Mouse (Mus musculus) liver, embryonic 11.5 days (tissue): Measurements from ENCODE around the gene Wwox. TPM values are rescaled to one million over a fixed set of nuclear protein-coding genes. Genes with fewer than 3 reads are reported as not detected.

Source experiments
- ATAC-seq: fragments of 200-750 bp; cut with Nextera tagmentation; replicated peaks from 2 replicates; pipeline ENCODE4 v1.8.0; 2017; ENCODE audit warnings: moderate number of reproducible peaks, mild to moderate bottlenecking, moderate TSS enrichment, moderate library complexity; ENCODE audit not compliant: low FRiP score
- DNase-seq: peaks from one replicate; pipeline ENCODE4 v3.0.0-alpha.2; 2017; ENCODE audit warnings: low spot score
- H3K27ac ChIP-seq: fragments of 300-500 bp; sonication (generic); 2 replicates; pipeline ENCODE4 v1.5.1; 2014; ENCODE audit warnings: mild to moderate bottlenecking, low read depth, low read length, control low read depth
- H3K27me3 ChIP-seq: fragments of 300-500 bp; sonication (generic); replicated peaks from 2 replicates; pipeline ENCODE4 v1.6.1; 2014; ENCODE audit warnings: low read length, mixed read lengths; ENCODE audit not compliant: control insufficient read depth, insufficient read depth
- H3K36me3 ChIP-seq: fragments of 300-500 bp; sonication (generic); 2 replicates; pipeline ENCODE4 v1.6.1; 2014; ENCODE audit warnings: mild to moderate bottlenecking, low read length, moderate library complexity, mixed read lengths; ENCODE audit not compliant: control insufficient read depth, insufficient read depth
- H3K4me1 ChIP-seq: fragments of 300-500 bp; sonication (generic); replicated peaks from 2 replicates; pipeline ENCODE4 v1.6.1; 2014; ENCODE audit warnings: low read length, mixed read lengths; ENCODE audit not compliant: control insufficient read depth, insufficient read depth
- H3K4me2 ChIP-seq: fragments of 300-500 bp; sonication (generic); 2 replicates; pipeline ENCODE4 v1.6.1; 2014; ENCODE audit warnings: mild to moderate bottlenecking, control low read depth, moderate library complexity
- H3K4me3 ChIP-seq: fragments of 300-500 bp; sonication (generic); 2 replicates; pipeline ENCODE4 v1.5.1; 2014; ENCODE audit warnings: low read depth, low read length, control low read depth
- H3K9ac ChIP-seq: fragments of 300-500 bp; sonication (generic); 2 replicates; pipeline ENCODE4 v1.6.1; 2014; ENCODE audit warnings: low read depth, low read length, control low read depth
- H3K9me3 ChIP-seq: fragments of 300-500 bp; sonication (generic); 2 replicates; pipeline ENCODE4 v1.6.1; 2016; ENCODE audit warnings: low read length, inconsistent platforms, mixed read lengths; ENCODE audit not compliant: control insufficient read depth
- WGBS: fragments of 180-500 bp; shearing (Covaris S2); extraction: QIAGEN DNeasy Blood & Tissue Kit; methylation state at CpG from one replicate; pipeline ENCODE4 v1.1.7; 2014; 5-methylcytosine and 5-hydroxymethylcytosine counted together
- polyA plus RNA-seq: library from polyadenylated mRNA; unstranded; fragments of >200 nt; fragmentation: Nextera tagmentation; extraction: Ambion mirVana; gene quantifications from 2 replicates; pipeline ENCODE4 v1.2.1, GENCODE M21; 2014

Wwox gene
- polyA plus RNA-seq, 1 experiment from 2014 or later = 7.3 TPM

GRCm38 (mm10) chr8:114876161-114876611 lies 436.7 kb downstream of the Wwox start:
- WGBS = 44% methylated on average over 11 of the region's 11 CpGs
- no peaks in the 10 kb centered on the region for H3K36me3 ChIP-seq
- H3K4me2 ChIP-seq = no peak overlapping the region
- no peaks in the 10 kb centered on the region for H3K27me3 ChIP-seq
- no peaks in the 10 kb centered on the region for H3K9me3 ChIP-seq
- ATAC-seq (no peak), DNase-seq (no peak)
- H3K4me1 ChIP-seq = peaks cover 50% of the 10 kb centered on the region
- no peak overlapping the region for H3K4me3 ChIP-seq
- H3K9ac ChIP-seq = no peak overlapping the region
- no peak overlapping the region; the same call in 1 of the 2 replicates for H3K27ac ChIP-seq

- no peak for ATAC-seq
- no peak overlapping the region for H3K4me3 ChIP-seq
- H3K36me3 ChIP-seq = no peaks in the 10 kb centered on the region
- no peaks in the 10 kb centered on the region for H3K27me3 ChIP-seq
- no peak overlapping the region for H3K9ac ChIP-seq
- no peaks in the 10 kb centered on the region for H3K9me3 ChIP-seq
- peak overlapping the region; percentile 2; the same call in 1 of the 2 replicates for H3K27ac ChIP-seq
- DNase-seq = no peak
- 20% methylated on average over 9 of the region's 9 CpGs for WGBS
- peaks cover 55% of the 10 kb centered on the region for H3K4me1 ChIP-seq
- peak overlapping the region; percentile 2 for H3K4me2 ChIP-seq
These were observed 437.3 kb downstream of the Wwox start for GRCm38 (mm10) chr8:114876696-114877206.

GRCm38 (mm10) chr8:114877234-114877633 lies 437.8 kb downstream of the Wwox start:
- peak overlapping the region; percentile 2 for H3K4me2 ChIP-seq
- no peak for ATAC-seq
- WGBS = 60% methylated on average over 10 of the region's 10 CpGs
- H3K27ac ChIP-seq = peak overlapping the region; percentile 2; the same call in 1 of the 2 replicates
- no peak for DNase-seq
- H3K27me3 ChIP-seq = no peaks in the 10 kb centered on the region
- no peak overlapping the region for H3K9ac ChIP-seq
- no peaks in the 10 kb centered on the region for H3K9me3 ChIP-seq
- H3K36me3 ChIP-seq = no peaks in the 10 kb centered on the region
- peaks cover 60% of the 10 kb centered on the region for H3K4me1 ChIP-seq
- H3K4me3 ChIP-seq = no peak overlapping the region

- Histone ChIP-seq H3K27me3 (no peaks in the 10 kb centered on the region), H3K36me3 (no peaks in the 10 kb centered on the region), H3K9me3 (no peaks in the 10 kb centered on the region), H3K27ac (peak overlapping the region; percentile 90), H3K4me2 (peak overlapping the region; percentile 58), H3K9ac (peak overlapping the region; percentile 26; the same call in 1 of the 2 replicates), H3K4me3 (no peak overlapping the region), H3K4me1 (peaks cover 68% of the 10 kb centered on the region)
- 39% methylated on average over 14 of the region's 14 CpGs for WGBS
- peak; percentile 67 for ATAC-seq
- no peak for DNase-seq
These were observed 439.2 kb downstream of the Wwox start for GRCm38 (mm10) chr8:114878449-114879276.

GRCm38 (mm10) chr8:114879277-114879568 lies 439.8 kb downstream of the Wwox start:
- H3K36me3 ChIP-seq = no peaks in the 10 kb centered on the region
- WGBS = 34% methylated on average over 4 of the region's 4 CpGs
- H3K4me2 ChIP-seq = peak overlapping the region; percentile 58
- H3K9me3 ChIP-seq = no peaks in the 10 kb centered on the region
- H3K9ac ChIP-seq = peak overlapping the region; percentile 26; the same call in 1 of the 2 replicates
- DNase-seq = no peak
- no peak for ATAC-seq
- H3K4me3 ChIP-seq = no peak overlapping the region
- H3K27ac ChIP-seq = peak overlapping the region; percentile 90
- no peaks in the 10 kb centered on the region for H3K27me3 ChIP-seq
- H3K4me1 ChIP-seq = peaks cover 68% of the 10 kb centered on the region

- Histone ChIP-seq H3K4me2 (peak overlapping the region; percentile 58), H3K27ac (peak overlapping the region; percentile 90), H3K36me3 (no peaks in the 10 kb centered on the region), H3K9ac (peak overlapping the region; percentile 52), H3K4me3 (no peak overlapping the region), H3K27me3 (no peaks in the 10 kb centered on the region), H3K9me3 (no peaks in the 10 kb centered on the region), H3K4me1 (peaks cover 68% of the 10 kb centered on the region)
- peak; percentile 94 for ATAC-seq
- DNase-seq = no peak
- 41% methylated on average over 2 of the region's 2 CpGs for WGBS
These were observed 440.2 kb downstream of the Wwox start for GRCm38 (mm10) chr8:114879678-114880077.

- DNase-seq = no peak
- H3K4me3 ChIP-seq = no peak overlapping the region
- ATAC-seq = no peak
- peak overlapping the region; percentile 90 for H3K27ac ChIP-seq
- no peak overlapping the region for H3K9ac ChIP-seq
- no peaks in the 10 kb centered on the region for H3K27me3 ChIP-seq
- H3K4me1 ChIP-seq = peaks cover 72% of the 10 kb centered on the region
- H3K4me2 ChIP-seq = no peak overlapping the region
- no peaks in the 10 kb centered on the region for H3K9me3 ChIP-seq
- H3K36me3 ChIP-seq = no peaks in the 10 kb centered on the region
- WGBS = 49% methylated on average over 8 of the region's 8 CpGs
These were observed 441.1 kb downstream of the Wwox start for GRCm38 (mm10) chr8:114880475-114881135.

GRCm38 (mm10) chr8:114881891-114882401 lies 442.5 kb downstream of the Wwox start:
- H3K9ac ChIP-seq = no peak overlapping the region
- H3K27me3 ChIP-seq = no peaks in the 10 kb centered on the region
- H3K36me3 ChIP-seq = no peaks in the 10 kb centered on the region
- no peak for ATAC-seq
- H3K4me3 ChIP-seq = no peak overlapping the region
- H3K4me1 ChIP-seq = peaks cover 64% of the 10 kb centered on the region
- DNase-seq = no peak
- H3K9me3 ChIP-seq = no peaks in the 10 kb centered on the region
- 49% methylated on average over 5 of the region's 5 CpGs for WGBS
- H3K27ac ChIP-seq = peak overlapping the region; percentile 16; the same call in 1 of the 2 replicates
- H3K4me2 ChIP-seq = peak overlapping the region; percentile 2; the same call in 1 of the 2 replicates
